Mouse (Mus musculus): Measurements from ENCODE around the gene Olfr1185-ps1. TPM values are rescaled to one million over a fixed set of nuclear protein-coding genes. Genes with fewer than 3 reads are reported as not detected.
"Not testable (repeated sequence)": the region's sequence is repeated elsewhere in the genome, so short reads cannot be mapped to it uniquely, and the experiment has no call there.

Olfr1185-ps1 gene
- not detected for total RNA-seq (2018; cell fraction: chromatin; rRNA removed)
- not detected for total RNA-seq (2018; cell fraction: cytosol; rRNA removed)
- total RNA-seq (2018; cell fraction: nucleus; rRNA removed) = not detected
- polyA plus RNA-seq (2018) = not detected in 3 replicates

DNA sequence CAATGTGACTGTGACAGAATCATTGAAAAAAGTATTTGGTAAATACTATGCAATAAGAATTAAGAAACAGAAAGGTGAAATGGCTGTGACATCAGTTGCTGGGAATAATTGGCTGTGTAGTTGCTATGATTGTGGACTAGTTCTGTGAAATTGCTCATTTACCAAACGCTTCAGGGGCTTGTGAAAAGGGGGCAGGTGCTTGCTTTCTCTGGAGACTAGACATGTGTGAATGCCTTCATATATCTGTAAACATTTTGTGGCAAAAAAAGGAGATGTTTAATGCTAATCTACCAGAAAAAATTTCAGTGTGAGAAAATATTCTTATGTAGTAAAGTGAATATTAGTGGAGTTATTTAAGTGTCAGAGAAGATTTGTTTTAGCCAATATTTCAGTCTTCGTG, at the start of gene Olfr1185-ps1:
TSS of gene Olfr1185-ps1 (plus strand) at position 301 of the 400 bp plus-strand sequence.
- 58% methylated on average over 2 of the region's 2 CpGs for WGBS (ENCODE audit: missing documents)
- Histone ChIP-seq H3K79me2 (ENCODE audit: inconsistent target) (no peaks in the 10 kb centered on the region), H3K27ac (no peak within 1 kb of the TSS), H3K36me3 (ENCODE audit: inconsistent target) (no peaks in the 10 kb centered on the region), H3K4me3 (ENCODE audit: inconsistent target) (no peak within 1 kb of the TSS)

DNA sequence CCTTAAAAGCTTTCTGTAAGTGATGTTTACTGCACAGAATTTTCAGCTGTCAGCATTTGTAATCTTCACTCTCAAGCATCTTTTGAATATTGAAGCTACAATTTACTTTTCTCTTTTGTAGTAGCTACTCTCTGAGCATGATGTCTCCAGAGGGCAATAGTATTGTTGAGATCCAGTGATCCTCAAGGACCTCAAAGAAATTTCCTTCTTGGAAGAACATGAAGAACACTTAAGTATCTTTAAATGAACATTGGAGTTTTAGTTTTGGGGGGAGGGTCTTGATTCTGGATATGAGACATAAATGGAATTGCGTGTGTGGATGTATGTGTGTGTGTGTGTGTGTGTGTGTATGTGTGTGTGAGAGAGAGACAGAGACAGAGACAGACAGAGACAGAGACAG, 44.1 kb upstream of the Olfr1185-ps1 start, which contains the start of gene Gm13757:
TSS of gene Gm13757 (minus strand) at position 101 of the 400 bp plus-strand sequence.
- Histone ChIP-seq H3K27ac (no peak within 1 kb of the TSS), H3K36me3 (ENCODE audit: inconsistent target) (no peaks in the 10 kb centered on the region), H3K4me3 (ENCODE audit: inconsistent target) (no peak within 1 kb of the TSS), H3K79me2 (ENCODE audit: inconsistent target) (no peaks in the 10 kb centered on the region)
- WGBS (ENCODE audit: missing documents) = 100% methylated on average over 1 of the region's 1 CpGs

DNA sequence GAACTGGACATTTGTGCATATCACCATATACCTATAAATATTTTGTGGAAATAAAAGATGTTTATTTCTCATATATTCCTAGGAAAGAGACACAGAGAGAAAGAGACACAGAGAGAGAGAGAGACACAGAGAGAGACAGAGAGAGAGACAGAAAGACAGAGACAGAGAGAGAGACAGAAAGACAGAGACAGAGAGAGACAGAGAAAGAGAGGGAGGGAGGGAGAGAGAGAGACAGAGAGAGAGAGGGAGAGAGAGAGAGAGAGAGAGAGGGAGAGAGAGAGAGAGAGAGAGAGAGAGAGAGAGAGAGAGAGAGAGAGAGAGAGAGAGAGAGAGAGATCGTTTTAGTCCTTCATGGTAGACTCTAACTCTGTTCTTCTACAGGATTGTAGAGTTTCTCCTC, 38.6 kb upstream of the Olfr1185-ps1 start, which contains the start of gene Olfr1183:
TSS of gene Olfr1183 (plus strand) at position 301 of the 400 bp plus-strand sequence.
- not testable (repeated sequence) for H3K27ac ChIP-seq; H3K36me3 ChIP-seq (ENCODE audit: inconsistent target); H3K79me2 ChIP-seq (ENCODE audit: inconsistent target); H3K4me3 ChIP-seq (ENCODE audit: inconsistent target)
- WGBS (ENCODE audit: missing documents) = 78% methylated on average over 1 of the region's 1 CpGs

DNA sequence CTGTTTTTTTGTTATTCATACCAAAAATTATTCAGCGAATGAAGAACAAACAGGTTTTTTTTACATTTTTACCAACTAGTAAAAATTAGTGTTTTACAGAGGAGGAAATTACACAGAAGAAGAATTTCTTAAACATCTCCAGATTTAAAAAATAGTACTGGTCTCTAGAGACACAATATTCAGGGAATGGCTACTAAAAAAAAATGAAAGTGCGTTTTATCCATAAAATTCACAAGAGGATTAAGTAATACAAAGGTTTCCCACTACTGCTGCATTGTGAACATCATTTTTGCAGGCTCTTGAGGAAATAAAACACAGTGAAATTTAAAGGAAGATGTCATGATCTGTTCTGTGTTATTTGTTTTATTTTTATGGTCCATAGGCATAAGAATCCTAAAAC, 9.8 kb upstream of the Olfr1185-ps1 start, which contains the start of gene Olfr1184:
TSS of gene Olfr1184 (plus strand) at position 301 of the 400 bp plus-strand sequence.
- no peaks in the 10 kb centered on the region for H3K79me2 ChIP-seq (ENCODE audit: inconsistent target)
- H3K4me3 ChIP-seq (ENCODE audit: inconsistent target) = no peak within 1 kb of the TSS
- H3K36me3 ChIP-seq (ENCODE audit: inconsistent target) = no peaks in the 10 kb centered on the region
- H3K27ac ChIP-seq = no peak within 1 kb of the TSS
- 95% methylated on average over 2 of the region's 2 CpGs for WGBS (ENCODE audit: missing documents)

DNA sequence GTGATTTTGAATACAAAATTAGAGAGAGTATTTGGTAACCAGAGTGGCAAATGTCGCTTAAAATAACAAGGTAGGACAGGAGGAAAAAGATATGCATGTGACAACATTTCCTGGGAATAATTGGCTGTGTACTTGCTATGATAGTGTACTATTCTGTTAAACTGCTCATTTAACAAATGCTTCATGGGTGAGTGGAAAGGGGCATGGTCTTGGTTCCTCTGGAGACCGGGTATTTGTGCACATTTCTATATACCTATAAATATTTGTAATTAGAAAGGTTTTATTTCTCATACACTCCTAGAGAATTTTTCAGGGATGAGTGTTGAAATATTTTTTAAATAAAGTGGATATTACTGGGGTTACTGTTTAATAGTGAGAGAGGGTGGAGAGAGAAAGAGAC, 25.1 kb downstream of the Olfr1185-ps1 start, which contains the start of gene Olfr1186:
TSS of gene Olfr1186 (plus strand) at position 301 of the 400 bp plus-strand sequence.
- Histone ChIP-seq H3K36me3 (ENCODE audit: inconsistent target) (no peaks in the 10 kb centered on the region), H3K4me3 (ENCODE audit: inconsistent target) (no peak within 1 kb of the TSS), H3K27ac (no peak within 1 kb of the TSS), H3K79me2 (ENCODE audit: inconsistent target) (no peaks in the 10 kb centered on the region)
- WGBS (ENCODE audit: missing documents) = 76% methylated on average over 2 of the region's 2 CpGs

DNA sequence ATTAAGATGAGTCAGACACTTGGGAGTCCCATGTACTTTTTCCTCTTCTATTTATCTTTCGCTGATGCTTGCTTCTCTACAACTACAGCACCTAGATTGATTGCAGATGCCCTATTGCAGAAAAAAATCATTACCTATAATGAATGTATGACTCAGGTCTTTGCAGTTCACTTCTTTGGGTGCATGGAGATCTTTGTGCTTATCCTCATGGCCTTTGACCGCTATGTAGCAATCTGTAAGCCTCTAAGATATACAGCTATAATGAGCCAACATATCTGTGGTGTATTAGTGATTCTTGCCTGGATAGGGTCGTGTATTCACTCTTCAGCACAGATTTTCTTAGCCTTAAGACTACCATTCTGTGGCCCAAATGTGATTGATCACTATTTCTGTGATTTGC, 32.6 kb downstream of the Olfr1185-ps1 start:
- H3K79me2 ChIP-seq (ENCODE audit: inconsistent target) = no peaks in the 10 kb centered on the region
- WGBS (ENCODE audit: missing documents) = 71% methylated on average over 3 of the region's 3 CpGs

More for the DNA sequence above, 32.6 kb downstream of the Olfr1185-ps1 start:
- H3K27ac ChIP-seq = no peak overlapping the region
- no peaks in the 10 kb centered on the region for H3K36me3 ChIP-seq (ENCODE audit: inconsistent target)
- H3K4me3 ChIP-seq (ENCODE audit: inconsistent target) = no peak overlapping the region

Other genes with a start within 250 kb of the Olfr1185-ps1 start
- gene Olfr1173, start 213.4 kb upstream of the Olfr1185-ps1 start, polyA plus RNA-seq (2018) = not detected in 3 replicates
- gene Olfr1174-ps, start 178.2 kb upstream of the Olfr1185-ps1 start, polyA plus RNA-seq (2018) = not detected in 3 replicates
- not detected in 3 replicates for gene Olfr1175-ps, start 166.1 kb upstream of the Olfr1185-ps1 start, polyA plus RNA-seq (2018)
- gene Olfr1176, start 156.6 kb upstream of the Olfr1185-ps1 start, polyA plus RNA-seq (2018) = not detected in 3 replicates
- gene Olfr1177-ps, start 146.8 kb upstream of the Olfr1185-ps1 start, polyA plus RNA-seq (2018) = not detected in 3 replicates
- gene Olfr1178, start 106.3 kb upstream of the Olfr1185-ps1 start, polyA plus RNA-seq (2018) = not detected in 3 replicates
- gene Olfr1179, start 86.9 kb upstream of the Olfr1185-ps1 start, polyA plus RNA-seq (2018) = not detected in 3 replicates
- gene Olfr1180, start 74.2 kb upstream of the Olfr1185-ps1 start, polyA plus RNA-seq (2018) = not detected in 3 replicates
- gene Olfr1181, start 67.1 kb upstream of the Olfr1185-ps1 start, polyA plus RNA-seq (2018) = not detected in 3 replicates
- gene Gm13757, start 44.2 kb upstream of the Olfr1185-ps1 start, polyA plus RNA-seq (2018) = not detected in 3 replicates
- not detected in 3 replicates for gene Olfr1183, start 38.5 kb upstream of the Olfr1185-ps1 start, polyA plus RNA-seq (2018)
- gene Olfr1184, start 9.7 kb upstream of the Olfr1185-ps1 start, polyA plus RNA-seq (2018) = not detected in 3 replicates
- gene Olfr1186, start 25.2 kb downstream of the Olfr1185-ps1 start, polyA plus RNA-seq (2018) = not detected in 3 replicates
- not detected in 3 replicates for gene Olfr1188, start 63.6 kb downstream of the Olfr1185-ps1 start, polyA plus RNA-seq (2018)
- not detected in 3 replicates for gene Olfr1189, start 93.1 kb downstream of the Olfr1185-ps1 start, polyA plus RNA-seq (2018)
- gene Olfr1191-ps1, start 147.2 kb downstream of the Olfr1185-ps1 start, polyA plus RNA-seq (2018) = not detected in 3 replicates
- gene Olfr1192-ps1, start 155.2 kb downstream of the Olfr1185-ps1 start, polyA plus RNA-seq (2018) = not detected in 3 replicates
- not detected in 3 replicates for gene Olfr1193, start 182.3 kb downstream of the Olfr1185-ps1 start, polyA plus RNA-seq (2018)
- not detected in 3 replicates for gene Olfr1195, start 195.9 kb downstream of the Olfr1185-ps1 start, polyA plus RNA-seq (2018)
- gene Olfr1196, start 211.3 kb downstream of the Olfr1185-ps1 start, polyA plus RNA-seq (2018) = not detected in 3 replicates
- not detected in 3 replicates for gene Olfr1197, start 239.0 kb downstream of the Olfr1185-ps1 start, polyA plus RNA-seq (2018)

Measured in macrophage (primary cell).